Mouse (Mus musculus) stomach, postnatal 0 days (tissue): ENCODE data around the gene Arfgef2. TPM values are rescaled to one million over a fixed set of nuclear protein-coding genes. Genes with fewer than 3 reads are reported as not detected.

Experiments used
- ATAC-seq: fragments of 200-750 bp; cut with Nextera tagmentation; 2 replicates; pipeline ENCODE4 v1.8.0; 2017; ENCODE audit not compliant: low FRiP score, low TSS enrichment
- DNase-seq: peaks from one replicate; pipeline ENCODE4 v3.0.0-alpha.2; 2016; ENCODE audit warnings: low spot score
- H3K27ac ChIP-seq: fragments of 300-500 bp; sonication (generic); replicated peaks from 2 replicates; pipeline ENCODE4 v1.5.1; 2014; ENCODE audit warnings: mild to moderate bottlenecking, control low read depth
- H3K27me3 ChIP-seq: fragments of 300-500 bp; sonication (generic); 2 replicates; pipeline ENCODE4 v1.6.1; 2014; ENCODE audit warnings: low read length; ENCODE audit not compliant: control insufficient read depth, insufficient read depth
- H3K36me3 ChIP-seq: fragments of 300-500 bp; sonication (generic); 2 replicates; pipeline ENCODE4 v1.6.1; 2014; ENCODE audit warnings: low read length, mixed read lengths; ENCODE audit not compliant: control insufficient read depth, insufficient read depth
- H3K4me1 ChIP-seq: fragments of 300-500 bp; sonication (generic); replicated peaks from 2 replicates; pipeline ENCODE4 v1.6.1; 2014; ENCODE audit warnings: antibody characterized with exemption; ENCODE audit not compliant: control insufficient read depth, insufficient read depth
- H3K4me2 ChIP-seq: fragments of 300-500 bp; sonication (generic); replicated peaks from 2 replicates; pipeline ENCODE4 v1.6.1; 2014; ENCODE audit warnings: low read depth, mild to moderate bottlenecking, control low read depth, moderate library complexity
- H3K4me3 ChIP-seq: fragments of 300-500 bp; sonication (generic); 2 replicates; pipeline ENCODE4 v1.5.1; 2014; ENCODE audit warnings: low read depth, low read length, control low read depth
- H3K9ac ChIP-seq: fragments of 300-500 bp; sonication (generic); 2 replicates; pipeline ENCODE4 v1.6.1; 2014; ENCODE audit warnings: mild to moderate bottlenecking, low read length, control low read depth, mixed read lengths
- H3K9me3 ChIP-seq: fragments of 300-500 bp; sonication (generic); 2 replicates; pipeline ENCODE4 v1.6.1; 2016; ENCODE audit warnings: low read length; ENCODE audit not compliant: control insufficient read depth
- CTCF ChIP-seq: IDR thresholded peaks from 2 replicates; pipeline ENCODE4 v1.5.1; 2016; ENCODE audit warnings: antibody characterized with exemption, low read depth, mild to moderate bottlenecking, moderate library complexity
- EP300 ChIP-seq: optimal IDR thresholded peaks from 2 replicates; pipeline ENCODE3; 2016; ENCODE audit warnings: antibody characterized with exemption
- WGBS: fragments of 180-500 bp; shearing (Covaris S2); extraction: QIAGEN DNeasy Blood & Tissue Kit; methylation state at CpG from one replicate; pipeline ENCODE4 v1.1.7; 2014; 5-methylcytosine and 5-hydroxymethylcytosine counted together
- polyA plus RNA-seq: library from polyadenylated mRNA; unstranded; fragments of >200 nt; fragmentation: Nextera tagmentation; extraction: Ambion mirVana; gene quantifications from 2 replicates; pipeline ENCODE4 v1.2.1, GENCODE M21; 2015

Arfgef2 gene
- polyA plus RNA-seq, 1 experiment from 2014 or later, result 3.1 TPM

DNA sequence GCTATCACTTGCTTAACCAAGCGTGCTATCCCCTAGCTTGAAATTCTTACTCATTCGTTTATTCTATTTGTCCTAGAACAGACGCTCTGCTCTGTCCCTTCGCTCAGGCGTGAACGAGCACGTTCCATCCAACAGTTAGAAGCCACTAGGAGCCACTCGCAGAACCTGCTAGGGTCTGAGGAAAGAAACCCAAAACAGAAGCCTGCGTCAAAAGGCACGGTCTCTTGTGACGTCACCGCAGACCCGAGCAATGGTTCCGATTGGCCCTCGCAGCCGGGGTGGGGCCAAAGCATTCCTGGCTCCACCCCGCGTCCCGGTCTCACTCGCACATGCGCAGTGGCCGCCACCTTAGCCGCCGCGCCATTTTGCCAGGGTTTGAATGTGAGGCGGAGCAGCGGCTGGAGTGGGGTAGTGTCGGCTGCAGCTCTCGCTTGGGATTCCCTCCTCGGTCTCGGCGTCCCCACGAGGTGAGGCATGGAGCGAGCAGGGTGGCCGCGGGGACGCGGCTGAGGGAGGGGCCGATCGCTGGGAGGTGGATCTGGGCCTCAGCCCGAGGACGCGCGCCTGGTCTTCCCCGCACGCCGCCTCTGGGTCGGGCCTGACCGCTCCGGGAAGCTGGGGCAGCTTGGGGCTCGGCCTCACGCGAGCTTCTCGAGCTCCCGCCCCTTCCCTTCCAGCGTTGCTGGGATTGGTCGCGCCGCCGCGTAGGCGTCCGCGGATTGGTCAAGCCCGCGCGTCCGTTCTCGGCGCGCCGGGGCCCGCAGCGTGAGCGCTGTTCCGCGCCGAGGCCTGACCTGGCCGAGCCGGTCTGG, 100.5 kb downstream of the Arfgef2 start, which contains the start of gene Cse1l:
Cse1l (plus strand) TSS at position 330 of the 812 bp plus-strand sequence.
- DNase-seq (peak; percentile 98), ATAC-seq (peak; percentile 98)
- no peaks in the 10 kb centered on the region for H3K9me3 ChIP-seq
- H3K4me2 ChIP-seq, result peak within 1 kb of the TSS; percentile 89
- H3K36me3 ChIP-seq, result no peaks in the 10 kb centered on the region
- H3K27me3 ChIP-seq, result no peaks in the 10 kb centered on the region
- peak within 1 kb of the TSS; percentile 89 for H3K9ac ChIP-seq
- H3K27ac ChIP-seq, result peak within 1 kb of the TSS; percentile 98
- TF ChIP-seq CTCF (no peak; the same call in 1 of the 2 replicates), EP300 (no peak)
- WGBS, result 1% methylated on average over 68 of the region's 80 CpGs
- H3K4me3 ChIP-seq, result peak within 1 kb of the TSS; percentile 78
- H3K4me1 ChIP-seq, result no peaks in the 10 kb centered on the region

DNA sequence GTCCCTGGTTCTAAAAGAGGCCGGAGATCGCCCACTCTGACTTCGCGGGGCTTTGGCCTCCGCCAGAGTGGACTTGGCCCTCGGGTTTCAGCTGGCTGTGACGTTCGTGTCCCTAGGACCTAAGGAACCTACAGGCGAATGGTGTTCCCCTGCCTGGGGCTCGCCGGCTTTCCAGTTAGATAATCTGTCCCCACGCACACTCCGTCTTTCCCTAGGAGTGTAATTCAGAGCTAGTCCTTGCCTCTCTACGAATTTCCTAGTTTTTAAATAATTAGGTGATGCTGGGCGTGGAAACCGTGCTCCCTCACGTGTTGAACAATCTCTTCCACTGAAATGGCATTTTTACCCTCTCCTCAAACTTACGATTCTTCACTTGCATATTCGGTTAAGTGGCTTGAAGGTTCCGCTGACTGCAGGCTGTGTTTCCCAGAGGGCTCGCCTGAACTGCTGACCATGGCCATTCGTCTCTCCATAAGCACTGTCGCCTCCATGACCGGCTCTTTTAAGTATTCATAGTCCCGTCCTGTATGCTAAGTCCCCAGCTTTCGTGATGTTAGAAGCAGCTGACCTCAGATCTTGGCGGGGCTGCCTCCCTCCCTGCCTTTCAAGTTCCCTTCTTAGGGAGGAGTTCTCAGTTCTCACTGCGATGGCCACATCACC, 101.3 kb downstream of the Arfgef2 start:
- Histone ChIP-seq H3K4me1 (no peaks in the 10 kb centered on the region), H3K4me3 (peak overlapping the region; percentile 78), H3K4me2 (peak overlapping the region; percentile 89), H3K9me3 (no peaks in the 10 kb centered on the region), H3K27ac (peak overlapping the region; percentile 98), H3K9ac (peak overlapping the region; percentile 89), H3K27me3 (no peaks in the 10 kb centered on the region), H3K36me3 (no peaks in the 10 kb centered on the region)
- DNase-seq, result peak; percentile 30
- ATAC-seq, result peak; percentile 45
- WGBS, result under 1% methylated on average over 28 of the region's 28 CpGs
- TF ChIP-seq CTCF (no peak), EP300 (no peak)

DNA sequence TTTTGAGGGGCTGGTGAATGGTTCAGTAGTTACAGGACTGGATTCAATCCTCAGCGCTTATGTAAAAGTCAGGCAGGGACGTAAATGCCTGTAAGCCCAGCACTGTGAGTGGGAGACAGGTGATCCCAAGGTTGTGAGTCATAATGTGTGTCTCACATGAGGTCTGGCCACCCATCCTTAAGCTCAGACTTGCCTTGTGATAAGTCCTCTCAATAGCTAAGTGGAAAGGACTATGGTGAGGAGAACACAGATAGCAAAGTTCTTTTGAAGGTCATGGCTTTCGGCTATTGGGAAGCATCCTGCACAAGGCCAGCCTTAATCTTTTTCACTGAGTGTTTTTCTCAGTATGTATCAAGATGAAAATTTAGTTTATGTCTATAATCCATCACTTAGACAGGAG, 104.3 kb downstream of the Arfgef2 start:
- no peak overlapping the region for H3K4me3 ChIP-seq
- DNase-seq (no peak), ATAC-seq (no peak)
- no peaks in the 10 kb centered on the region for H3K27me3 ChIP-seq
- TF ChIP-seq EP300, result no peak
- TF ChIP-seq CTCF, result no peak
- H3K9me3 ChIP-seq, result no peaks in the 10 kb centered on the region
- H3K4me2 ChIP-seq, result no peak overlapping the region
- H3K27ac ChIP-seq, result no peak overlapping the region
- no peak overlapping the region for H3K9ac ChIP-seq
- 94% methylated on average over 3 of the region's 3 CpGs for WGBS
- no peaks in the 10 kb centered on the region for H3K36me3 ChIP-seq
- H3K4me1 ChIP-seq, result no peaks in the 10 kb centered on the region

DNA sequence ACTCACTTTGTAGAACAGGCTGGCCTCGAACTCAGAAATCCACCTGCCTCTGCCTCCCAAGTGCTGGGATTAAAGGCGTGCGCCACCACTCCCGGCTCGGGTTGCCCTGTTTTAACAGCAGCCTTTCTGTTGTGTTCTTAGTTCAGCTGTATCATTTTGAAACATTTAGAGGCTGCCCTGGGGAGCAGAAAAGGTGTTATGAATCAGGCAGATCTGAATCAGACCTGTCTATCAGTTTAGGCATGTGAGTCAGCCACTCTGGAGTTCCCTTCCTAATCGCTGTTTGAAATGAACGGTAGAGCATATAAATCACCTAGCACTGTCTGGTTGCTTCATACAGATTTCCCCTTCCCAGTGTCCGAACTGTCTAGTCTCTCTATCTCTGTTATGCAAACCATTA, 105.1 kb downstream of the Arfgef2 start:
- H3K9ac ChIP-seq, result no peak overlapping the region
- no peaks in the 10 kb centered on the region for H3K27me3 ChIP-seq
- no peaks in the 10 kb centered on the region for H3K9me3 ChIP-seq
- H3K4me3 ChIP-seq, result no peak overlapping the region
- H3K4me2 ChIP-seq, result no peak overlapping the region
- ATAC-seq (no peak), DNase-seq (no peak)
- no peak overlapping the region for H3K27ac ChIP-seq
- H3K36me3 ChIP-seq, result no peaks in the 10 kb centered on the region
- no peak for TF ChIP-seq EP300
- no peak for TF ChIP-seq CTCF
- 71% methylated on average over 7 of the region's 8 CpGs for WGBS
- no peaks in the 10 kb centered on the region for H3K4me1 ChIP-seq

DNA sequence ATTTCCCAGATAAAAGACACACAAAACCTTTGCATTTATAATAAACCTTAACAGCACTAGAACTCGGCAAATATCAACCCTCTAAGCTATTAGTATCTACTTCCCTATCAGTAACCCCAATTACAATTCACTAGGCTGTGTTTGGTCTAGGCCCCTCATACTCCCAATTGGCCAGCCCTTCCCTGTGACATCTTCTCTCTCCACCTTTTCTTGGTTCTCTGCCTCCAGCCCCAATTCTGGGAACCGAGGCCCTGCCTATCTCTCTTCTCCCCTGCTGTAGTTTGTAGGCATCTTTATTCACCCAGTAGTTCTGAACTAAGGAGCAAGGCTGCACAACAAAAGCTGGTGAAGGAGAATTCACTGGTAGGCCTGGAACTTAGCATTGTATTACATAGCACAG, 118.6 kb downstream of the Arfgef2 start:
- 82% methylated on average over 2 of the region's 2 CpGs for WGBS
- no peaks in the 10 kb centered on the region for H3K4me1 ChIP-seq
- H3K27me3 ChIP-seq, result no peaks in the 10 kb centered on the region
- H3K4me2 ChIP-seq, result no peak overlapping the region
- ATAC-seq, result no peak
- no peak overlapping the region for H3K9ac ChIP-seq
- no peak overlapping the region for H3K27ac ChIP-seq
- no peak overlapping the region for H3K4me3 ChIP-seq
- no peak for DNase-seq
- H3K36me3 ChIP-seq, result peaks cover 14% of the 10 kb centered on the region; the same call in 1 of the 2 replicates
- TF ChIP-seq EP300 (no peak), CTCF (no peak)
- H3K9me3 ChIP-seq, result no peaks in the 10 kb centered on the region

DNA sequence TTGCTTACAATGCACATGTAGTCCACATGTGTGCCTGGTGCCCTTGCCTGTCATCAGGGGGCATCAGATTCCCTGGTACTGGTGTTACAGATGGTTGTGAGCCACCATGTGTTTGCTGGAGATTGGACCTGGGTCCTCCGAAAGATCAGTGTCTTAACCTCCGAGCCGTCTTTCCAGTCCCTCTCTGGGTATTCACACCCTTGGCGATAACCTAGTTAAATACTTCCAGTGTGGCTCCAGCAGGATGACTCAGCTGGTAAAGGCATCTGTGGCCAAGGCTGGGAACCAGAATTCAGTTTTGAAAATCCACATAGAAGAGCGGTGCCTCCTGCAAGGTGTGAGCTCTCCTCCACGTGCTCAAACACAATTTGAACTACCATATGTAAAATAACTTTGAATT, 128.6 kb downstream of the Arfgef2 start:
- H3K4me1 ChIP-seq, result no peaks in the 10 kb centered on the region
- no peak for ATAC-seq
- H3K27me3 ChIP-seq, result no peaks in the 10 kb centered on the region
- no peak for DNase-seq
- H3K9me3 ChIP-seq, result no peaks in the 10 kb centered on the region
- no peak overlapping the region for H3K4me3 ChIP-seq
- WGBS, result 91% methylated on average over 6 of the region's 6 CpGs
- TF ChIP-seq CTCF, result no peak
- no peak for TF ChIP-seq EP300
- H3K27ac ChIP-seq, result no peak overlapping the region
- H3K9ac ChIP-seq, result no peak overlapping the region
- peaks cover 25% of the 10 kb centered on the region for H3K36me3 ChIP-seq
- H3K4me2 ChIP-seq, result no peak overlapping the region
